8 mouse cellular contexts compared by ENCODE assay signal in the genomic region with DNA sequence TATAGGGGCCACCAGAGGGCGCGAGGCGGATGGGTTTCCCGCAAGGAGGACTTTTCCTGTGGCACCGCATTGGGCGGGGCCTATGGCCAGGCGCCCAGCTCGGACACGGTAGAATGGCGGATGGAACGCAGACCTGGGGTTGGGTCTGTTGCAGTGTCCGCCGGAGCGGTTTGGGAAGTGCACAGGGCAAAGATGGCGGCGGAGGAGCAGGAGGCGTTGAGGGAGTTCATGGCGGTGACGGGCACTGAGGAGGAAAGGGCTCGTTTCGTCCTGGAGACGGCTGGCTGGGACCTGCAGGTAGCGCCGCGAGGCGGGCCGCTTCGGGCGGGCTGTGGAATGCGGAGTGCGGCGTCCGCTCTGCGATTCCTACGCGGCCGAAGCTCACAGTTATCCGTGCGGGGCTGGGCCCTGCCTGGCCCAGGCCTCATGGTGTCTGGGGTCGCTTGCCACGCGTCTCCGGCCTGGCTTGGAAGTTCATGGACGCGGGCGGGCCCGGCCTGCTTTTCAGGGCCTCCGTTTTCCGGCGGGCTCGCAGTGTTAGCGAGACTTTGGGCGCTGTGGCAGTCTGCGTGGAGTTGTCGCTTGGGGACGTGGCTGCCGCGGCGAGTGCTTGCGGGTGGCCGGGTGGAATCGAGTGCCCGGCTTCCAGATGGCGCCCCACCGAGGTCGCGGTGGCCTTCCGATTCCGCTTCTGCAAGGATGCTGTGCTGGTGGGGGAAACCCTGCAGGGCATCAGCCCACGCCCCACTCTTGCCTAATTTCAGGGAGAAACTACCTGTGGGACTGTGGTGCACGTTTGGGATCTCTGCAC. TPM values are rescaled to one million over a fixed set of nuclear protein-coding genes. Genes with fewer than 3 reads are reported as not detected.
DNase-seq lines count a peak whose midpoint lies in the region; ATAC-seq lines count a peak whose summit lies in the region.
"Not testable (repeated sequence)": the region's sequence is repeated elsewhere in the genome, so short reads cannot be mapped to it uniquely, and the experiment has no call there.

No protein-coding gene starts in this region.

- H3K4me2 ChIP-seq in forebrain, embryonic 14.5 days (ENCODE audit: low read length): peak overlapping the region; percentile 45
- H3K4me2 ChIP-seq in neural tube, embryonic 15.5 days: peak overlapping the region; percentile 56

- H3K4me1 ChIP-seq in forebrain, embryonic 14.5 days (ENCODE audit: control insufficient read depth, insufficient read depth, low read length); neural tube, embryonic 15.5 days: not testable (repeated sequence)

- not testable (repeated sequence) for H3K27me3 ChIP-seq in forebrain, embryonic 14.5 days (replicated peaks; ENCODE audit: control insufficient read depth, insufficient read depth, low read length); neural tube, embryonic 15.5 days (replicated peaks)

- H3K36me3 ChIP-seq in forebrain, embryonic 14.5 days (ENCODE audit: control insufficient read depth, insufficient read depth, low read length); neural tube, embryonic 15.5 days: not testable (repeated sequence)

- intact Hi-C loops in heart, postnatal 14 days (cut with DNase I): not testable (repeated sequence)

- H3K9ac ChIP-seq in forebrain, embryonic 14.5 days (ENCODE audit: low read length): peak overlapping the region; percentile 80
- peak overlapping the region; percentile 86 for H3K9ac ChIP-seq in neural tube, embryonic 15.5 days (replicated peaks)

- not testable (repeated sequence) for H3K9me3 ChIP-seq in forebrain, embryonic 14.5 days (replicated peaks; ENCODE audit: control insufficient read depth, low read length); neural tube, embryonic 15.5 days (replicated peaks)

- peak; percentile 100 for DNase-seq in ES-CJ7 (ENCODE audit: low read depth, low spot score)
- DNase-seq in cerebellum, adult 11 months: peak; percentile 100
- DNase-seq in forebrain, embryonic 14.5 days (ENCODE audit: low spot score): peak; percentile 95
- DNase-seq in heart, postnatal 14 days: peak; percentile 99 to 100
- DNase-seq in layer of hippocampus, adult 11-12 months (ENCODE audit: low spot score): peak; percentile 100
- peak; percentile 99 for DNase-seq in lung, adult 18-20 months
- DNase-seq in testis, postnatal 14 days (ENCODE audit: low spot score): peak; percentile 91

- H3K4me3 ChIP-seq in forebrain, embryonic 14.5 days (ENCODE audit: low read depth, low read length): peak overlapping the region; percentile 56
- peak overlapping the region; percentile 59 for H3K4me3 ChIP-seq in neural tube, embryonic 15.5 days (replicated peaks)

- ATAC-seq in forebrain, embryonic 14.5 days: peak; percentile 100
- peak; percentile 100 for ATAC-seq in neural tube, embryonic 15.5 days (ENCODE audit: low FRiP score)

- 16% methylated on average over 68 of the region's 71 CpGs for WGBS in forebrain, embryonic 14.5 days
- 13% methylated on average over 71 of the region's 71 CpGs for WGBS in neural tube, embryonic 15.5 days

- peak overlapping the region; percentile 82 for H3K27ac ChIP-seq in forebrain, embryonic 14.5 days (ENCODE audit: low read depth, low read length)
- H3K27ac ChIP-seq in neural tube, embryonic 15.5 days (replicated peaks): peak overlapping the region; percentile 91

RNA-seq across cellular contexts. Expression of gene 4930467E23Rik, which starts 55.4 kb away (rescaled TPM):
- polyA plus RNA-seq in forebrain, embryonic 14.5 days (2014; fragmentation: Nextera tagmentation; extraction: Ambion mirVana): not detected in 2 replicates
- under 1 TPM; 0.12 to 0.66 TPM for total RNA-seq in heart, postnatal 14 days (2021)
- 0.09 TPM in 1 of 2 replicates, not detected in the other for polyA plus RNA-seq in neural tube, embryonic 15.5 days (2015; fragmentation: Nextera tagmentation; extraction: Ambion mirVana)

Comparison
In these comparisons a context has a peak if more than half of its experiments do, and no peak if none do; other contexts are left out.
1. Peak in every context shown above with its lines: DNase-seq, ATAC-seq, H3K4me3 ChIP-seq and H3K27ac ChIP-seq.